Mouse (Mus musculus) G1E (cell line): ENCODE results near the gene Cdh13. TPM values are rescaled to one million over a fixed set of nuclear protein-coding genes. Genes with fewer than 3 reads are reported as not detected.
"Not testable (repeated sequence)": the region's sequence is repeated elsewhere in the genome, so short reads cannot be mapped to it uniquely, and the experiment has no call there.

Source experiments
- ATAC-seq: 2 replicates; pipeline ENCODE4 v1.8.0; 2016; ENCODE audit warnings: mild to moderate bottlenecking; ENCODE audit not compliant: insufficient number of reproducible peaks, poor library complexity, low FRiP score, severe bottlenecking; ENCODE audit errors: extremely low read depth
- DNase-seq: peaks from one replicate; pipeline ENCODE4 v3.0.0; 2012; ENCODE audit warnings: low spot score
- H3K27me3 ChIP-seq: 2 replicates; pipeline ENCODE4 v1.6.1; 2012; ENCODE audit warnings: mild to moderate bottlenecking, low read length, inconsistent platforms; ENCODE audit not compliant: insufficient read depth
- H3K36me3 ChIP-seq: replicated peaks from 2 replicates; pipeline ENCODE3; 2012; ENCODE audit warnings: mild to moderate bottlenecking, inconsistent platforms
- H3K4me1 ChIP-seq: 2 replicates; pipeline ENCODE4 v1.6.1; 2012; ENCODE audit warnings: low read depth, low read length, inconsistent platforms, mixed read lengths; ENCODE audit not compliant: insufficient read depth
- H3K4me3 ChIP-seq: 2 replicates; pipeline ENCODE4 v1.5.1; 2012; ENCODE audit warnings: low read depth, mild to moderate bottlenecking, inconsistent platforms, low read length, moderate library complexity, mixed read lengths
- H3K9me3 ChIP-seq: replicated peaks from 2 replicates; pipeline ENCODE4 v1.6.1; 2012; ENCODE audit warnings: inconsistent platforms
- CTCF ChIP-seq: IDR thresholded peaks from 2 replicates; pipeline ENCODE4 v1.5.1; 2012; ENCODE audit warnings: low read depth, low read length, inconsistent platforms, mixed read lengths
- GATA1 ChIP-seq: IDR thresholded peaks from 2 replicates; pipeline ENCODE4 v1.6.1; 2012; ENCODE audit warnings: borderline replicate concordance, low read length, inconsistent platforms, mixed read lengths
- GATA2 ChIP-seq: IDR thresholded peaks from 2 replicates; pipeline ENCODE4 v1.6.1; 2012; ENCODE audit warnings: low read depth, low read length, inconsistent platforms, borderline replicate concordance
- POLR2AphosphoS5 ChIP-seq: IDR thresholded peaks from 2 replicates; pipeline ENCODE4 v1.6.1; 2012; ENCODE audit warnings: low read depth, low read length, inconsistent platforms; ENCODE audit not compliant: insufficient replicate concordance
- TAL1 ChIP-seq: conservative IDR thresholded peaks from 2 replicates; pipeline ENCODE4 v1.6.1; 2012; ENCODE audit warnings: low read depth, low read length, inconsistent platforms, mixed read lengths
- polyA plus RNA-seq: library from polyadenylated mRNA; stranded (reverse); fragments of >175 nt; gene quantifications from 2 replicates; pipeline ENCODE4 v1.2.3, GENCODE M21; 2012
- total RNA-seq, 2 experiments: library from RNA; stranded (forward) in 1 of 2; stranded (reverse) in 1 of 2; fragments of 200-1000 nt in 1 of 2; fragments of >200 nt in 1 of 2; fragmentation: Nextera tagmentation in 1 of 2; gene quantifications; 2 replicates each; pipeline ENCODE4 v1.2.3; 2014 to 2017

Cdh13 gene
- total and polyA plus RNA-seq, 3 experiments: 0.22 TPM; not detected in 2

GRCm38 (mm10) chr8:119281761-119282160 lies 998.2 kb downstream of the Cdh13 start:
- DNase-seq (no peak), ATAC-seq (no peak)
- Histone ChIP-seq H3K4me1 (no peaks in the 10 kb centered on the region), H3K36me3 (no peaks in the 10 kb centered on the region), H3K4me3 (no peak overlapping the region), H3K9me3 (peaks cover 77% of the 10 kb centered on the region), H3K27me3 (no peaks in the 10 kb centered on the region)
- TF ChIP-seq CTCF: no peak
- TF ChIP-seq GATA1: no peak
- no peak for TF ChIP-seq TAL1
- no peak for TF ChIP-seq GATA2
- TF ChIP-seq POLR2AphosphoS5: no peak

DNA sequence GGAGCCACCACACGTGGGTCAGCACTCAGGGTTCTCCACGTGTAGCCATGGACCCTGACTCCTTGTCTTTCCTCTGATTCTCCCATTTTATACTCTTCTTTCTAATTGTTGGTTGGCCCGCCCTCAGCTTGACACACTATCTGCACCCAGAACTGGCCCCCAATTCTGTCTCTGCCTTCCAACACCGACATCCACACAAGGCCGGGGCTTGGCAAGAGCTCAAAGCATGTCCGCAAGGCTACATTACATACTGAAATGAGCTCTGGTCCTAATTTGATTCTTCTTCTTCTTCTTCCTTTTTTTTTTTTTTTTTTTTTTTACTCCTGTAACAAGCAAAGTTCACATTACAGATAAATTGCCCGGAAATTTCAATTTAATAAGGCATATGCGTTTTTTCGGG lies 1001.0 kb downstream of the Cdh13 start:
- H3K36me3 ChIP-seq: no peaks in the 10 kb centered on the region
- H3K4me3 ChIP-seq: no peak overlapping the region
- H3K9me3 ChIP-seq: peaks cover 85% of the 10 kb centered on the region
- TF ChIP-seq CTCF (no peak), GATA2 (no peak), TAL1 (no peak), GATA1 (no peak), POLR2AphosphoS5 (no peak)
- ATAC-seq: no peak
- H3K4me1 ChIP-seq: no peaks in the 10 kb centered on the region
- H3K27me3 ChIP-seq: no peaks in the 10 kb centered on the region
- DNase-seq: no peak

DNA sequence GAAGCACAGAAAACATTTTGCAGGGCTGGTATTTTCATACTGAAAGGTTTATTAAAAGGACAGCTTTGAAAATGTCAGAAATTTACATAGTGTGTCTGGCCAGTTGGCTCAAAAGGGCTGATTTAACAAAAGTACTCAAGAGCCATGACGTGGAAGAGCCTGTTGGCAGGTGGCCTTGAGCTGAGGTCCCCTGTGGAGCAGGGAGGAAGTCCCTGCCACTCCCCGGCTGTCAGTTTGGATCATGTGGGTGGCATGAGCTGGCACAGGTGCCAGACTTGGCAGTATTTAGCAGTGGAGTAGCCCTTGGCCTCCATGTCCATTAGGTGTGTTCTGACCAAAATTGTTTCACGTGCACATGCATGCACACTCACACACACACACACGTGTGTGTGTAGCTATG lies 1001.4 kb downstream of the Cdh13 start:
- TF ChIP-seq TAL1: no peak
- TF ChIP-seq GATA2: no peak
- no peak for TF ChIP-seq GATA1
- no peak for TF ChIP-seq POLR2AphosphoS5
- no peak for TF ChIP-seq CTCF
- H3K27me3 ChIP-seq: no peaks in the 10 kb centered on the region
- DNase-seq (no peak), ATAC-seq (no peak)
- H3K9me3 ChIP-seq: peaks cover 86% of the 10 kb centered on the region
- H3K4me3 ChIP-seq: no peak overlapping the region
- H3K4me1 ChIP-seq: no peaks in the 10 kb centered on the region
- no peaks in the 10 kb centered on the region for H3K36me3 ChIP-seq

GRCm38 (mm10) chr8:119295477-119295876 lies 1011.9 kb downstream of the Cdh13 start:
- no peaks in the 10 kb centered on the region for H3K36me3 ChIP-seq
- H3K9me3 ChIP-seq: peaks cover 60% of the 10 kb centered on the region
- no peak overlapping the region for H3K4me3 ChIP-seq
- no peak for TF ChIP-seq GATA2
- TF ChIP-seq GATA1: no peak
- no peak for TF ChIP-seq TAL1
- no peak for TF ChIP-seq POLR2AphosphoS5
- no peak for TF ChIP-seq CTCF
- no peak for ATAC-seq
- H3K27me3 ChIP-seq: no peaks in the 10 kb centered on the region
- no peaks in the 10 kb centered on the region for H3K4me1 ChIP-seq
- no peak for DNase-seq

GRCm38 (mm10) chr8:119297752-119298151 lies 1014.2 kb downstream of the Cdh13 start:
- DNase-seq, H3K4me3 ChIP-seq, ATAC-seq, H3K4me1 ChIP-seq, H3K36me3 ChIP-seq, H3K27me3 ChIP-seq: not testable (repeated sequence)
- H3K9me3 ChIP-seq: peaks cover 69% of the 10 kb centered on the region

- H3K27me3 ChIP-seq: no peaks in the 10 kb centered on the region
- ATAC-seq: no peak
- TF ChIP-seq POLR2AphosphoS5: no peak
- TF ChIP-seq CTCF: 0 out of 2 replicates have a peak, but pooled peaks have one; percentile 20
- no peaks in the 10 kb centered on the region for H3K36me3 ChIP-seq
- DNase-seq: no peak
- H3K9me3 ChIP-seq: peaks cover 74% of the 10 kb centered on the region
- H3K4me3 ChIP-seq: no peak overlapping the region
- H3K4me1 ChIP-seq: no peaks in the 10 kb centered on the region
Observed at GRCm38 (mm10) chr8:119300335-119300734, 1016.8 kb downstream of the Cdh13 start.

GRCm38 (mm10) chr8:119304196-119304595 lies 1020.7 kb downstream of the Cdh13 start:
- H3K36me3 ChIP-seq: no peaks in the 10 kb centered on the region
- H3K4me3 ChIP-seq: no peak overlapping the region
- peaks cover 68% of the 10 kb centered on the region for H3K9me3 ChIP-seq
- H3K27me3 ChIP-seq: no peaks in the 10 kb centered on the region
- DNase-seq (no peak), ATAC-seq (no peak)
- TF ChIP-seq GATA2 (no peak), CTCF (no peak), POLR2AphosphoS5 (no peak), TAL1 (no peak), GATA1 (no peak)
- no peaks in the 10 kb centered on the region for H3K4me1 ChIP-seq
